Mouse (Mus musculus) retina, postnatal 7 days (tissue): ENCODE data around the gene Gramd1c.

Experiments used
- DNase-seq: peaks from one replicate; pipeline ENCODE4 v3.0.0-alpha.2; 2012; ENCODE audit warnings: low read depth, low spot score

The Gramd1c gene

DNA sequence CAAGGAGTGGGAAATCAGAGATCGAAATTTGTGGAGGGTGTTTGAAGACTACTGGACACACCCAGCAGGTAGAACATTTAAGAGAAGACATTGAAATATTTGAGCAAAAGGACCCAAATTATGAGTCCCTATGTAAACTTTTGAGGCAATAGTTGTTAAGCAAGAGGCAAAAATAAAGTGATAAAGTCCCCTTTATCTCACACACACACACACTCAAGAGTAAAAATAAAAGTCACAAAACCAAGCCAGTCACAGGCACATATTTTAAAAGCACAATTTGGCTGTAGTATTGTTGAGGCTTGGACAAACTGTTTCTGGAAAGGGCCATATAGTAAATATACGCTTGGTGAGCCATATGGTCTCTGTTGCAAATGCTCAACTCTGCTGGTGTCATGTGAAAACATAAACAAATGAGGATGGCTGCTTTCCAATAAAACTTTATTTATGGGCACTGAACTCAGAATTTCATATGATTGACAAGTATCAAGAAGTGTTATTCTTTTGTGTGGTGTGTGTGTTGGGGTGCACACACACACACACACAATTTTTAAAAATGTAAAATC is 44.1 kb downstream of the Gramd1c start:
- no peak for DNase-seq

- no peak for DNase-seq
These were observed 44.8 kb downstream of the Gramd1c start for GRCm38 (mm10) chr16:44018372-44018771.

- DNase-seq: no peak
These were observed 45.4 kb downstream of the Gramd1c start for GRCm38 (mm10) chr16:44017707-44018106.

DNA sequence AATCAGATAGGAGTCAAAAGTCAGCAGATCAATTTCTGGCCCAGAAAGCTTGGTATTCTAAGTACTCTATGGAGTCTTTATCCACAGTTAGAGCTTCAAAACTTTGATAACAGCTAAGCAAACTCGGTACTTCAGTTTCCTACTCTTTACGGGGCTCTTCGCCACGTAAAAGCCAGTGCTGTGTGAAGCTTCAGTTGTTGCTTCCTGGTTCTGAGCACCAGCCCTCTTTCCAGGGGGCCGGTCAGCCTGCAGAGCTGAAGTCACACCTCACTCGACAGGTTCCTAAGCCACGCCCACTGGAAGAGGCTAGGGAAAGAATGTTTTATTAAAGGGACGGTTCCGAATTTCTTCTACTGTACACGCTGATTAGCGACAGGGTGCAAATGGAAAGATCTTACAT is 47.0 kb downstream of the Gramd1c start:
- DNase-seq: no peak

DNA sequence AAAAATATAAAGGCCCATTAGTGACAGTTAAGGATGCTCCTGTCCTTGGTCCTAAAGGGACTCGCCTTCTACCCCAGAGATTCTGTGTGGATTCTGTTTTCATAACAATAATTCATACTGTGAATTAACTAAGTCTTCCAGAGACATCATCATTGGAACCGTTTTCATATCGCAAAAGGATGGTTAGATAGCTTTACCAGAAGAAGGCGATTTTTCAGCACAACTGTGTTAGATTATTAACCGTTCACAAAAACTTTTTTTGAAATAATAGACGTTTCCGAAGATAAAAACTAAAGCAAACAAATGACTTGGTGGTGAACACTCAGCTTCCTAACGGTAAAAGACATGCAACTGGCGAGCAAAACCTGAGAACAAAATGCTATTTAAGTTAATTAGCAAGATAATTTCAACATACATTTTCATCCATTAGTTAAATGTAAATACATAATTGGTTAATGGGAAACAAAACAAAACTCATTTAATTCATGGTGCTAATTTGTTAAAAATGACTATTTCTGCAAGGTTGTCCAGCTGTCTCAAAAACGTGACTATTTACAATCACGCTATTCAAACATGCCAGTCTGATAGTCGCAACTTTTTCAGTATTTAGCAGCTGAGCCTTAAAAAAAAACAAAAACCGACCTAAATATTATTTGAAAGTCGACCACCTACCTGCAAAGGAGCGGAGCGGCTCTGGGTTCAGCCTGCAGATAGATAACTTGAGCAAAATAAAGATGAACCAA is 47.6 kb downstream of the Gramd1c start:
- DNase-seq: no peak

- DNase-seq: no peak
These were observed 52.1 kb downstream of the Gramd1c start for GRCm38 (mm10) chr16:44011010-44011409.

- DNase-seq: no peak
These were observed 61.1 kb downstream of the Gramd1c start for GRCm38 (mm10) chr16:44002086-44002485.

GRCm38 (mm10) chr16:43999541-43999940 is 63.6 kb downstream of the Gramd1c start:
- DNase-seq: no peak

DNA sequence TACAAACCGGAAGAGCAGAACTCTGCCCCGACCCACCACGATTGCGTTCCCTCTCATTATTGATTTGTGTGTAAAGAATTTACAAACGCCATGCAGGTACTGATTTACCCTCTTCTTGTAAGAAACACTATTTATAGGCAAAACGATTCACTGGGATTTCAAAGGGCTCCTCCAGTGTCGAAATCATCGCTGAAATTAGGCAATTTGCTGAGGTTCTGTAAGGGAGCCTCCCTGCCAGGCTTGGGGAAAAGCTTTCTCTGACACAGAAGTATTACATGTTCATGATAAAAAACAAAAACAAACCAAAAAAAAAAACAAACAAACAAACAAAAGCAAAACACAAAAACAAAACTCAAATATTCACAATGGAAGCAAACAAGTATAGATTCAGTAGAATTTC is 64.0 kb downstream of the Gramd1c start:
- no peak for DNase-seq

DNA sequence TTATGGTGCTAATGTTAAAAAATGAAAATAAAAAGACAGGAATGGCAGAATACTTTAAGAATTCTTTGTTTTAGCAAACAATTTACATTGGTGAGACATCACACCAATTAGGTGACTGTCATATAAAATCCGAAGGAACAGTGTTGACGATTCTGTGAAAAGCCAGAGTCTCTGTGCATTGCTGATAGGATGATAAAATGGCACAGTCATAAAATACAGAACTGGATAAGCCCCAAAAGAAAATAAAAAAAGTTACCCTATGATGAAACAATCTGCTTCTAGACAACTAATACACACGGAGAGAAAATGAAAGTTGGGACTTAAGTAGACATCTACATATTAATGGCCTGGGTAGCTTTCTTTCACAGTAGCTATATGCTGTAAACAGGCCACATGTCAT is 68.5 kb downstream of the Gramd1c start:
- DNase-seq: no peak

GRCm38 (mm10) chr16:43986299-43986698 is 76.8 kb downstream of the Gramd1c start:
- no peak for DNase-seq

- DNase-seq: no peak
These were observed 83.0 kb downstream of the Gramd1c start for GRCm38 (mm10) chr16:43980110-43980609.

- DNase-seq: peak; percentile 30
These were observed 83.6 kb downstream of the Gramd1c start, which contains the start of gene Zdhhc23 for GRCm38 (mm10) chr16:43979328-43980109. Gene Zdhhc23, minus strand, starts transcription at chr16:43979791.

- DNase-seq: peak; percentile 5
These were observed 84.2 kb downstream of the Gramd1c start for GRCm38 (mm10) chr16:43979010-43979327.

DNA sequence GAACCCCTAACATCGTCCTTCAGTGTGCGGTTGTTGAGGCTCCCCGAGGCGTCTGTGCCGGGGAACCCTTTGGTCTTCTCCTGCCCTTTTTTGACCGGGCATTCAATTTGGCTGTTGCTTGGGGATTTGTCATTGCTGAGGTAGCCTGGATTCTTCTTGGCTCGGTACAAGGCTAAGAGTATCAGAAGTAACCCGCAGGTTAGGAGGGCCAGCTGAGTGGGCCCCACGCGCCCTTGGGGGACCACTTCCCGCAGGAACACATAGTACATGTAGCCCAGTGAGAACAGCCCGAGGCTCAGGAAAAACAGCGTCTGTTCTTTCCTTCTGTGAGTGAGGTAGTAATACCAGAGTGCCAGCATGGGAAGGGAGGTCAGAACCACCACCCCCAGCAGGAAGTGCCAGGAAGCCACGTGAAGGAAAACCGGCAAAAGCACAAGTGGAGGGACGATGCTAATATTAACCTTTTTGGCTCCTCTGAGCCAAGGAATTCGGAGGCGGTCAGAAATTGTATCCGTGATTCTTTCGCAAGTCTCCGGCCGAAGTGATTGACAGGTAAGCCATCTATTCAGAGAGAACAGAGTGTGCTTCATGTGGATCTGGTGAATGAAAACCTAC is 89.4 kb downstream of the Gramd1c start:
- no peak for DNase-seq

DNA sequence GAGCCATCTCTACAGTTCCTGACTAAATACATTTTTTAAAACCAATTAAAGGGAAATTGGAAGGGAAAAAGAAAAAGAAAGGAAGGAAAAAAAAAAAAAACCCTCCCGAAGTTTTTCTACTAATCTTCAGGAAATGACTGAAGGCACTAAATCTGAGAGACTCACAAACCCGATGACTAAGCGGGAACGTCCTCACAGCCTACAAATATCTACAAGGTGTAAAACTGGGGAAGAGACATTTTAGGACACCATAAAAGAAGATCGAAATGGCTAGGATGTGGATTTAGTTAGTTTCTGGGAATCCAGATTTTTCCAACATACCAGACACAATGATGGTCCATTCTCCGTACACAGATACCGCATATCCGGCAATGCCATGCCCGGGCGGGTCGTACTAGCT is 90.0 kb downstream of the Gramd1c start:
- DNase-seq: no peak

- no peak for DNase-seq
These were observed 90.8 kb downstream of the Gramd1c start for GRCm38 (mm10) chr16:43972391-43972790.

DNA sequence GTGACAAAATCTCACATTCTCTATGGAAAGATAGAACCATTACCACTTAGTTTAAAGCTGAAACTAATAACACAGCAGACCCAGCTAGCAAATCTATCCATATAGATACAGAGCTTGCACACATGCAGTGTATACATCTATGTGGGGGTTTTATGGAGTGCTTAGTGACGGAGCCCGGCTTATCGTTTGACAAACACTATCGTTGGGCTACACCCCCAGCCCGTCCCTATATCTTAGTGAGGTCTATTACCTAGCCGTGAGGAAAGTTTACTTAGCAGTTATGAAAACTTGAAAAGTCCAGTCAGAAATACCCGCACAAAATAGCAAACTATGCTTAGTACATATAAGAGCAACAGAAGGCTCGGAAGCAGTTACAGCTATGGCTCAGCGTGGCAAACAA is 91.4 kb downstream of the Gramd1c start:
- DNase-seq: no peak

- no peak for DNase-seq
These were observed 92.0 kb downstream of the Gramd1c start for GRCm38 (mm10) chr16:43971189-43971588.

- DNase-seq: no peak
These were observed 92.7 kb downstream of the Gramd1c start for GRCm38 (mm10) chr16:43970426-43970825.

GRCm38 (mm10) chr16:43965781-43966389 is 97.3 kb downstream of the Gramd1c start:
- no peak for DNase-seq

DNA sequence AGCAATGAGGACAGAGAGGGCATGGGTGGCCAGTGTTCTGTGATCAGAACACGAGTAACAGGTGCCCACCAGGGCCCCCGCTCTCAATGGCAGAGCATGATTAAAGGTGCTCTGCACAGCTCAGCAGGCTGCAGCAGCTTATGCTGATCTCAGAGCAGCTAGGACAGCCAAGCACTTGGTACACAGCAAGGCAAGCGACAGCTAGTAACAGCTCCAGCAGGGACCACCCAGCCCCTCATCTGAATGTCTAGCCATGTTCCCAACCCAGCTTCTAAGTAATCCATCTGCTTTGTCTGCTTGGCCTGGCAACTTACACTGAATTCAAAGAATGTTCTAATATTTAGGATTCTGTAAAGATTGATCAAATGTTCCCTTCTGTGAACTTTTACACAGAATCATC is 99.4 kb downstream of the Gramd1c start:
- DNase-seq: no peak
